Mouse (Mus musculus): ENCODE measurements around the gene Mob3c.

Mob3c gene

DNA sequence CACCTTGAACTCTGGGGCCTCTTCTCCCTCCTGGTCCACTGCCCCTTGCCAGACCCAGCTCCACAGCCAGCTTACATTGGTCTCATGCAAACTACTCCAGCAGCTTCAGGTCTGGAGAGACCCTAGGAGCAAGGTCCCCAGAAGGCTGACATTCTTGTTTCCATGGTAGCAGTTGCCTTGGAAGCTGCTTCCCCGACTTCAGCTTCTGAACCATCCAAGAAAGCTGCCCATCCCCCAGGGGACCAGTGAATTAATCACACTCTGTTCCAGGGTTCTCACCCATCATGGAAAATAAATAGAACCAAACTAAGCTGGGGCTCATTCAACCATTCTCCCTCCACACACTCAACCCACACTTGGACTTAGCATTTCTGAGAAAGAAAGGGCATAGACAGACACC, 53.3 kb downstream of the Mob3c start:
- DNase-seq (ENCODE audit: low read depth) = no peak

DNA sequence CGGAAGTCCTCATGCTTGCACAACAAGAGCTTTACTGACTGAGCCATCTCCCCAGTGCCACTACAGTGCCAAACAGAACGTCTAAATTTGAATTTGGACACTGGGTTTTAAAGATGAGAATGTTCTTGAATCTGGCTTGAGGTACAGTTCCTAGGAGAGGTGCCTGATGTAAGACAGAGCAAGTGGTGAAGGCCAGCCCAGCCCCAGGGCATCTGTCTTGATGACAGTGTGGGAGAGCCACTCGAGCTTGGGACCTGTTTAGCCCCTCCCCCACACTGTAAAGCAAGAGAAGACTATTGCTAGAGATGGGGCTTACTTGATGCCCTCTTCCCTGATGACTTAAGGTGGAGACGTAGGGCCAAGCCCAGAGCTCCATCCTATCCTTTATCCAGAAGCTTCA, 54.3 kb downstream of the Mob3c start:
- DNase-seq (ENCODE audit: low read depth) = no peak

DNA sequence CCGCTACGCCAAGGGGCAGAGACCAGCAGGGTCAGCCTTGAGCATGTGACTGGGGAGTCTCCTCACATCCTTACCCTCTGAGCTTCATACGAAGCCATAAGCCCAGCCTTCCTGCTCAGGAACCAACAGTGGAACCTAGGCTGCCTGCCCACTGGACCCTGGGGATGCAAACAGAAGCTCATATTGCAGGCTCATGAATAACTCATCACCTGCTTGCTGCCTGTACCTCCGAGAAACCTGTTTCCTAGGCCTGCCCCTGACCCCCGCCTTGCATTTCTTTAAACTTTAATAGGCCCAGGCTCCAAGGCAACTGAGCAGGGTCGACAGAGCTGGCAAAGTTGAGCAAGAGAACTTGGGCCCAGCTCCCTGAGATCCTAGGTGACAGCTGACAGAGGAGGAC, 56.1 kb downstream of the Mob3c start, which contains the start of gene Kncn:
TSS of gene Kncn (plus strand) at position 379 of the 400 bp plus-strand sequence.
- no peak for DNase-seq (ENCODE audit: low read depth)
